Mouse (Mus musculus) hindbrain, embryonic 13.5 days (tissue): Measurements from ENCODE around the gene Shld1. TPM values are rescaled to one million over a fixed set of nuclear protein-coding genes. Genes with fewer than 3 reads are reported as not detected.

ENCODE experiments used
- ATAC-seq: fragments of 200-750 bp; cut with Nextera tagmentation; 2 replicates; pipeline ENCODE4 v1.8.0; 2017; ENCODE audit warnings: moderate TSS enrichment; ENCODE audit not compliant: low FRiP score
- H3K27ac ChIP-seq: fragments of 300-500 bp; sonication (generic); 2 replicates; pipeline ENCODE4 v1.5.1; 2015; ENCODE audit warnings: inconsistent platforms, mild to moderate bottlenecking, moderate library complexity
- H3K27me3 ChIP-seq: fragments of 300-500 bp; sonication (generic); 2 replicates; pipeline ENCODE4 v1.6.1; 2015; ENCODE audit warnings: mild to moderate bottlenecking, inconsistent platforms
- H3K36me3 ChIP-seq: fragments of 300-500 bp; sonication (generic); 2 replicates; pipeline ENCODE4 v1.6.1; 2015; ENCODE audit warnings: mild to moderate bottlenecking, inconsistent platforms
- H3K4me1 ChIP-seq: fragments of 300-500 bp; sonication (generic); replicated peaks from 2 replicates; pipeline ENCODE4 v1.6.1; 2015; ENCODE audit warnings: inconsistent platforms
- H3K4me2 ChIP-seq: fragments of 300-500 bp; sonication (generic); 2 replicates; pipeline ENCODE4 v1.6.1; 2015; ENCODE audit warnings: inconsistent platforms, mild to moderate bottlenecking, moderate library complexity
- H3K4me3 ChIP-seq: fragments of 300-500 bp; sonication (generic); 2 replicates; pipeline ENCODE4 v1.5.1; 2015; ENCODE audit warnings: mild to moderate bottlenecking, inconsistent platforms
- H3K9ac ChIP-seq: fragments of 300-500 bp; sonication (generic); 2 replicates; pipeline ENCODE4 v1.6.1; 2015; ENCODE audit warnings: mild to moderate bottlenecking, inconsistent platforms
- H3K9me3 ChIP-seq: fragments of 300-500 bp; sonication (generic); 2 replicates; pipeline ENCODE4 v1.6.1; 2016; ENCODE audit warnings: inconsistent platforms
- WGBS: fragments of 180-500 bp; shearing (Covaris S2); methylation state at CpG from one replicate; pipeline ENCODE4 v1.1.7; 2015; 5-methylcytosine and 5-hydroxymethylcytosine counted together
- polyA plus RNA-seq: library from polyadenylated mRNA; unstranded; fragments of >200 nt; fragmentation: Nextera tagmentation; extraction: Ambion mirVana; gene quantifications from 2 replicates; pipeline ENCODE4 v1.2.1, GENCODE M21; 2015

The Shld1 gene
- polyA plus RNA-seq, 1 experiment from 2014 or later = 25.5 TPM

- no peak overlapping the region for H3K9ac ChIP-seq
- no peak overlapping the region for H3K4me3 ChIP-seq
- WGBS = 90% methylated on average over 9 of the region's 9 CpGs
- no peak overlapping the region for H3K27ac ChIP-seq
- no peak overlapping the region for H3K4me2 ChIP-seq
- no peaks in the 10 kb centered on the region for H3K4me1 ChIP-seq
- peaks cover 32% of the 10 kb centered on the region for H3K36me3 ChIP-seq
- H3K27me3 ChIP-seq = no peaks in the 10 kb centered on the region
- no peak for ATAC-seq
- H3K9me3 ChIP-seq = no peaks in the 10 kb centered on the region
These were observed 8.8 kb downstream of the Shld1 start for GRCm38 (mm10) chr2:132695358-132696093.

- Histone ChIP-seq H3K4me2 (no peak overlapping the region), H3K36me3 (peaks cover 32% of the 10 kb centered on the region), H3K27ac (peak overlapping the region; percentile 40; the same call in 1 of the 2 replicates), H3K9ac (no peak overlapping the region), H3K4me3 (no peak overlapping the region), H3K4me1 (no peaks in the 10 kb centered on the region), H3K27me3 (no peaks in the 10 kb centered on the region), H3K9me3 (no peaks in the 10 kb centered on the region)
- WGBS = 95% methylated on average over 5 of the region's 5 CpGs
- no peak for ATAC-seq
These were observed 9.8 kb downstream of the Shld1 start for GRCm38 (mm10) chr2:132696519-132696918.

GRCm38 (mm10) chr2:132697256-132697655 lies 10.5 kb downstream of the Shld1 start:
- Histone ChIP-seq H3K27ac (peak overlapping the region; percentile 44), H3K9ac (no peak overlapping the region), H3K4me2 (no peak overlapping the region), H3K27me3 (no peaks in the 10 kb centered on the region), H3K4me3 (no peak overlapping the region), H3K36me3 (peaks cover 32% of the 10 kb centered on the region), H3K4me1 (no peaks in the 10 kb centered on the region), H3K9me3 (no peaks in the 10 kb centered on the region)
- ATAC-seq = no peak
- 90% methylated on average over 5 of the region's 5 CpGs for WGBS

- Histone ChIP-seq H3K36me3 (peaks cover 32% of the 10 kb centered on the region), H3K4me3 (no peak overlapping the region), H3K9ac (no peak overlapping the region), H3K4me1 (no peaks in the 10 kb centered on the region), H3K27me3 (no peaks in the 10 kb centered on the region), H3K4me2 (no peak overlapping the region), H3K27ac (peak overlapping the region; percentile 44), H3K9me3 (no peaks in the 10 kb centered on the region)
- WGBS = 75% methylated on average over 7 of the region's 7 CpGs
- ATAC-seq = no peak
These were observed 11.0 kb downstream of the Shld1 start for GRCm38 (mm10) chr2:132697695-132698094.

GRCm38 (mm10) chr2:132698420-132698819 lies 11.7 kb downstream of the Shld1 start:
- Histone ChIP-seq H3K9me3 (no peaks in the 10 kb centered on the region), H3K9ac (no peak overlapping the region), H3K4me3 (no peak overlapping the region), H3K4me1 (no peaks in the 10 kb centered on the region), H3K36me3 (peaks cover 32% of the 10 kb centered on the region), H3K27me3 (no peaks in the 10 kb centered on the region), H3K27ac (no peak overlapping the region), H3K4me2 (no peak overlapping the region)
- WGBS = 81% methylated on average over 6 of the region's 6 CpGs
- ATAC-seq = no peak

GRCm38 (mm10) chr2:132700921-132701320 lies 14.2 kb downstream of the Shld1 start:
- WGBS = 97% methylated on average over 4 of the region's 4 CpGs
- no peak overlapping the region for H3K4me2 ChIP-seq
- no peak overlapping the region for H3K4me3 ChIP-seq
- peaks cover 17% of the 10 kb centered on the region; the same call in 1 of the 2 replicates for H3K36me3 ChIP-seq
- H3K9ac ChIP-seq = no peak overlapping the region
- ATAC-seq = no peak
- H3K9me3 ChIP-seq = no peaks in the 10 kb centered on the region
- H3K27me3 ChIP-seq = no peaks in the 10 kb centered on the region
- no peak overlapping the region for H3K27ac ChIP-seq
- H3K4me1 ChIP-seq = no peaks in the 10 kb centered on the region

- Histone ChIP-seq H3K27ac (no peak overlapping the region), H3K9ac (no peak overlapping the region), H3K9me3 (no peaks in the 10 kb centered on the region), H3K36me3 (peaks cover 17% of the 10 kb centered on the region; the same call in 1 of the 2 replicates), H3K27me3 (no peaks in the 10 kb centered on the region), H3K4me2 (no peak overlapping the region), H3K4me1 (no peaks in the 10 kb centered on the region), H3K4me3 (no peak overlapping the region)
- WGBS = 20% methylated on average over 7 of the region's 7 CpGs
- peak; percentile 78; the same call in 1 of the 2 replicates for ATAC-seq
These were observed 14.7 kb downstream of the Shld1 start for GRCm38 (mm10) chr2:132701451-132701886.

- Histone ChIP-seq H3K27me3 (no peaks in the 10 kb centered on the region), H3K4me2 (no peak overlapping the region), H3K36me3 (peaks cover 9% of the 10 kb centered on the region), H3K4me3 (no peak overlapping the region), H3K9me3 (no peaks in the 10 kb centered on the region), H3K9ac (no peak overlapping the region), H3K27ac (no peak overlapping the region), H3K4me1 (no peaks in the 10 kb centered on the region)
- 83% methylated on average over 10 of the region's 10 CpGs for WGBS
- ATAC-seq = no peak
These were observed 18.7 kb downstream of the Shld1 start for GRCm38 (mm10) chr2:132705251-132705992.

- Histone ChIP-seq H3K36me3 (peaks cover 15% of the 10 kb centered on the region), H3K4me3 (no peak overlapping the region), H3K27ac (no peak overlapping the region), H3K4me2 (no peak overlapping the region), H3K27me3 (no peaks in the 10 kb centered on the region), H3K9me3 (no peaks in the 10 kb centered on the region), H3K9ac (no peak overlapping the region), H3K4me1 (no peaks in the 10 kb centered on the region)
- ATAC-seq = no peak
- WGBS = 97% methylated on average over 3 of the region's 3 CpGs
These were observed 19.6 kb downstream of the Shld1 start for GRCm38 (mm10) chr2:132706309-132706708.

- Histone ChIP-seq H3K27me3 (no peaks in the 10 kb centered on the region), H3K36me3 (peaks cover 10% of the 10 kb centered on the region), H3K9me3 (no peaks in the 10 kb centered on the region), H3K4me1 (peaks cover 3% of the 10 kb centered on the region), H3K4me2 (no peak overlapping the region), H3K27ac (no peak overlapping the region), H3K9ac (no peak overlapping the region), H3K4me3 (no peak overlapping the region)
- 75% methylated on average over 2 of the region's 2 CpGs for WGBS
- ATAC-seq = no peak
These were observed 23.8 kb downstream of the Shld1 start for GRCm38 (mm10) chr2:132710488-132710887.

- Histone ChIP-seq H3K4me3 (no peak overlapping the region), H3K9ac (no peak overlapping the region), H3K9me3 (no peaks in the 10 kb centered on the region), H3K27ac (no peak overlapping the region), H3K27me3 (no peaks in the 10 kb centered on the region), H3K4me2 (no peak overlapping the region), H3K36me3 (peaks cover 10% of the 10 kb centered on the region), H3K4me1 (peaks cover 14% of the 10 kb centered on the region)
- 88% methylated on average over 8 of the region's 8 CpGs for WGBS
- ATAC-seq = no peak
These were observed 25.3 kb downstream of the Shld1 start for GRCm38 (mm10) chr2:132712061-132712460.

GRCm38 (mm10) chr2:132714522-132714921 lies 27.8 kb downstream of the Shld1 start:
- Histone ChIP-seq H3K4me2 (no peak overlapping the region), H3K9ac (no peak overlapping the region), H3K4me1 (peaks cover 14% of the 10 kb centered on the region), H3K27me3 (no peaks in the 10 kb centered on the region), H3K4me3 (no peak overlapping the region), H3K9me3 (no peaks in the 10 kb centered on the region), H3K27ac (no peak overlapping the region), H3K36me3 (peaks cover 10% of the 10 kb centered on the region)
- WGBS = 89% methylated on average over 7 of the region's 7 CpGs
- ATAC-seq = no peak
